Mouse (Mus musculus) cerebellum, adult 9-10 months (tissue): ENCODE measurements around the gene Nrcam.

Experiments used
- DNase-seq: peaks from one replicate; pipeline ENCODE4 v3.0.0; 2022

The Nrcam gene

DNA sequence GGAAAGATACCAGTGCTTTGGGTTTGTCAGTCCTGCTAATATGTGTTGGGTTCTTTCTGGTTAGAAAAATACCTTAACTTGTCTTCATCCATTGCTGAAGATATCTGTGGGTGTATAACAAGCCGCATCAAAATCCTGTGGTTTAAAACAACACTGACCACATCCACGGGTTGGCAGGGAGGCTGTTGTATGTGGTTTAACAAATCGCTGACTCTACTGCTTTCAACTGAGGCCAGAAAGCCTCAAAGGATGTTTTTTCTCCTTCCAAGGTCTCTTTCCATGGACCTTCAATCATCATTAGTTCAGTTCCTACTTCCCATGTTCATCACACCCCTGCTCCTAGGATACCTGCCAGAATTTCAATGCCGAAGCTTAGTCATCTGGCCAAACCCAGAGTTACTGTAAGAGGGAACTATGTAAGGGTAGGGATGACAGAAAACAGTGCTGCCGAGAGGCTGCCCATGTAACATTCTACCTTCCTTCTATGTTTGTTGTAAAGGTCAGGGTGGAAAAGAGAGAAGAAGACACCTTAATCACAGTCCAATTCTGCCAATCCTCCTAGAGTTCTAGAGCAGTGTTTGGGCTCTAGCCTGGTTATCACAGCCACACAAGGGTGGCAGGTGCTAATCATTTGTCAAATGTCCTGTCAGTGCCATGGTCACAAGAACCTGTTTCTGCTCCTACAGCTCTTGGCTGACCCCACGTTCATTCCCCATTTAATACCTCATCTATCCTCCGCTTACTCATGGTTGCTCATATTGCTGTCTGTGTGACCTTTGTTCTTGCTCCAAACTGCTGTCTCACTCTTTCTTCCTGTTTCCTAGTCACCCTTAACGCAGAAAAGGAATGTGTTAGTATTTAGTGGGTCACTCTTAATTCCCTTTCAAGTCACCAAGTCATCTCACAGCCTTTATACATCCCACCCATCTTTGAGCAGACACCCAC lies 196.2 kb downstream of the Nrcam start:
- peak; percentile 14 for DNase-seq

GRCm38 (mm10) chr12:44528391-44529016 lies 199.8 kb downstream of the Nrcam start:
- DNase-seq = no peak

DNA sequence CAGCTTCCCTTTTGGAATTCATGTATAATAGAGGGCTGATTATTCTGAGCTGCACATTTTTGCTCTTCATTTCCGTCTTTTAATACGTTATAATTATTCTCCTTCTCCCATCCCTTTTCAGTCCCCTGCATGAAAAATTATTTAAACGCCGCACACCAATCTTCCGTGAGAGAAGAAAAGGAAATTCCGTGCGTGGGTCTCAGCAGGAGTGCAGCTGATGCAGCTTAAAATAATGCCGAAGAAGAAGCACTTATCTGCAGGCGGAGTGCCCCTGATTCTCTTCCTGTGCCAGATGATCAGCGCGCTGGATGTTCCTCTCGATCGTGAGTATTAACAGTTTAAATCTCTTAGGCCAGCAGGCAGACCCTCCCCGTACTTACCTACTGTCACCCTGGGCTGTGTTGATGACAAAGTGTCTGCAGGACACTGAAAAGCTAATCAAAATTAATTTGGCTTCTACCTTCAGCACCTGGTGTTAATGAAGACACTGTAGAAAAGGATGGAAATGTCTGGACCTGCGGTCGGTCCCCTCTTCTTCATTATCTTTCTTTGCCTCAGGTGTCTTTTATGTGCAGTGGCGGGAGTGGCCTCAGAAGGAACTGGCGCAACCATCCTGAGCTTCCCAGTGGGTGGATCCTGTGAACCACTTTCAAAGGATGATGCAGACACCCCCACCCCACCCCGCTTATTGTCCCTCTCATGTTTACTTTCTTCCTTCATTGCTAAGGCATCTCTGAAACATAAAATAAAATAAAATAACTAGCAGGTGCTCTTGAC lies 203.8 kb downstream of the Nrcam start:
- DNase-seq = no peak

DNA sequence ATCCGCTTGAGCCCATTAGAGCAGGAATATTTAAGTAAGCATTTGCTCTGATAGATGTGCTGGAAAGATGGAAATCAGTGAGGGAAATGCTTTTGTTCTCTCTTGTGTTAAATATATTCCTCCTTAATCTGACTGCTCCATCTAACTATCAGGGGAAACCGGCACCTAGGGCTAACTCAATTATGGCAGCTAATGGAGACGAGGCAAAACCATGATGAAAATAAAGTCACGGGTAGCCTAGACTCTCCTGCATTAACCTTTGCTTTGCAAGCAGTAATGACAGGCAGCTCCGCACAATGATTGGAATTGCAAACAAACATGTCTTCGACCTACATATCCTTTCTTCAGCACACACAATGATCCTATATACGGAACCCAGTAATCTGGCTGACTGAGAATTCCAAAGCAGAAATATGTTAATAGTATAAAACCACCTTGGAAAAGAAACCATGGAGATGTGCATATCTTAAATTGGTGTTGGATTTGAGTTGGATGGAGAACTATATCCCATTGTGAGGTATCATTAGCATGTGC lies 205.5 kb downstream of the Nrcam start:
- DNase-seq = no peak

GRCm38 (mm10) chr12:44535623-44536022 lies 206.9 kb downstream of the Nrcam start:
- no peak for DNase-seq

GRCm38 (mm10) chr12:44547721-44548369 lies 219.2 kb downstream of the Nrcam start:
- peak; percentile 93 for DNase-seq

GRCm38 (mm10) chr12:44548465-44548864 lies 219.8 kb downstream of the Nrcam start:
- no peak for DNase-seq

- no peak for DNase-seq
Measured at GRCm38 (mm10) chr12:44551614-44552013, 222.9 kb downstream of the Nrcam start.

- DNase-seq = no peak
Measured at GRCm38 (mm10) chr12:44554051-44554450, 225.4 kb downstream of the Nrcam start.

- DNase-seq = peak; percentile 95
Measured at GRCm38 (mm10) chr12:44554808-44555207, 226.1 kb downstream of the Nrcam start.

DNA sequence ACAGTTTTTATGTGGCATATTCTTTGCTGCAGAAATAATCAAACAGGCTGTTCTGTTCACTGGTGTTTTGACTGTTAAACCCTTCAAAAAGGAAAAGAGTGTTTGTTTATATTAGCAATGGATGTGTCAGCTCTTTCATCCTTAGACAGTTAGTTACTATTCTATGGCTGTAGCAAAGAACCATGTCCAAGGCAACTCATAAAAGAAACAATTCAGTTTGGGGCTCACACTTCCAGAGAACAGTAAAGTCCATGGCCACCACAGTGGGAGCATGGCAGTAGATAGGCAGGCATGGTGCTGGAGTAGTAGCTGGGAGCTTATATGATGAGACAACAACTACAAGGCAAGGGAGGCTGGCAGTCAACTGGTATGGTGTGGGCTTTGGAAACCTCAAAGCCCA lies 231.3 kb downstream of the Nrcam start:
- DNase-seq = no peak

- no peak for DNase-seq
Measured at GRCm38 (mm10) chr12:44570070-44570469, 241.4 kb downstream of the Nrcam start.

GRCm38 (mm10) chr12:44572664-44573063 lies 244.0 kb downstream of the Nrcam start:
- peak; percentile 67 for DNase-seq

- no peak for DNase-seq
Measured at GRCm38 (mm10) chr12:44574167-44574566, 245.5 kb downstream of the Nrcam start.

DNA sequence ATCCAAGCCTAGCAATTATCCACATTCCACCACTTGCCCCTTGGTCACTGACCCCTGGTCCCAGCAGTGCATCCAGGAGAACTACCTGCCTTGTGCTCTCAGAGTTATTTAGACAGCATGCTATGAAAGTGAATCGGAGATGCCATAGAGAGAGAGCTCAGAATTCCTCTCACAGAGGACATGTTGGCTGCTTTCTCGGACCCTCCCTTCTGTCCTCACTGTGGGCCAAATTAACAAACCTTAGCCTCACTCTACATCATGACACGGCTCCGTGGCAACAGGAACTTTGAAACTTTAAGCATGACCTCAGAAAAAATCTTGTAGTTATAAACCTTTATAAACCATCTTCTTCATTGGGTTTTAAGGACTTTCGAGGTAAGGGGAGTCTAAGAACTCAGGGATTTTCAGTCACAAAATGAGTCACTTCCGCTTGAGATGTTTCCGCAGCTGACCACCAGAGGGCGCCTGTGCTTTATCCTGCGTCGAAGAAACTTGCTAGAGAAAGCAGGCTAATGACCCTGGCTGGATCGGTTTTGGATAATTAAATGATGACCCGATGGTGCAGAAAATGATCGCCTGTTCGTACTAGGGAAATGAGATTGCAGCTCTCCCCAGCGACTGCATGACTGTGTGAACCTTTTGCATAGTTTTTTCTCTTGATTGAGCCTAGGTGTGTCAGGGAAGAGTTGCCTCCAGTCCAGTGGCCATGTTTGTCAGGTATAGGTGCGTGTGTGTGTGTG lies 272.9 kb downstream of the Nrcam start:
- peak; percentile 60 for DNase-seq

- DNase-seq = no peak
Measured at GRCm38 (mm10) chr12:44602269-44602957, 273.7 kb downstream of the Nrcam start.

DNA sequence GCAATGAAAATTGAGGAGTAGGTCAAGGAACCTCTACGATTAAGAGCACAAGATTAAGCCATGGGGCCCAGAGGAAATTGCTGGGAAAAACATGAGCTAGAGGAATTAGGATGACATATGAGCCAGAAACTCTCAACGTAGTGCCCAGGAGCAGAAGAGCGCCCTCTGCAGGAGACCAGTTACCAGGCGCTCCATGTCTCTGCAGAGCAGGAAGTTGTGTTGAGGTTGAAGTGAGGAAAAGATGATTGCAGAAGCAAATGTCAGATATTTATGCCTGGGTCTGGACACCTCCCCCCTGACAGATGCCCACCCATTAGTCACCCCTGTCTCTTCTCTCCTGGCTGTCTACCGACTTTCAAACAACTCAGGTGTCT lies 274.3 kb downstream of the Nrcam start:
- DNase-seq = no peak

DNA sequence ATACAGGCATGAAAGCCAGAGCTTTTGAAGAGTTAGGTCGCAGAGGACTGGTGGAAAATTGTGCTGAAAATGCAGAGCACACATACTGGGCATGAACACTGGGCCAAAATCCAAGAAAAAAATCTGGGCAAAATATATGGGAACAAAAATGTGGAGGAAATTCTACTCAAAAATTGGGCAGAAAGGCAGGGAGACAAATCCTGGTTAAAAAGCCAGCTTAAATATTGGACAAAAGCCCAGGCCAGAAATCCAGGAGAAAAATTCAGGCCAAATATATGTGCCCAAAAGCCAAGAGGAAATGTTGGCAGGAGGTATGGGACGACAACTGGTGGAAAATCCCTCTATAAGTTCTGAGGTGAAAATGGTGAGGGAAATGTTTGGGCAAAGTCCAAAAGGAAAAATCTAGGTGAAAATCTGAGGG lies 288.3 kb downstream of the Nrcam start:
- DNase-seq = peak; percentile 80

DNA sequence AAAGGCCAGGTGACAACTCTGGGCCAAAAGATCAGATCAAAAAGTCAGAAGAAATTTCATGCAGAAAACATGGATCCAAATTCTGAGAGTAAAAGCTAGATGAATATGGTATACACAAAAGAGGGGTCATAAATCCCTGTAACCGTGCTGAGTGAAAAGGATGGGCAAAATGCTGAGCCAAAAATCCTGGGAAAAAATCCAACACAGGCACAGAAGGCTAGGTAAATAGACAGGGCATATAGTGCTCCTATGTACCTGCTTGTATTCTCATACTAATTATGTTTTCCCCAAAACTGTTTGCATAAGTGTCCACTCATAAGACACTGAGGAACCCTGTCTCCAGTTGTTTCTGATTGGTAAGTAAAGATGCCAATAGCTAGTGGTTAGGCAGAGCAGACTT lies 288.8 kb downstream of the Nrcam start:
- DNase-seq = peak; percentile 50

- DNase-seq = no peak
Measured at GRCm38 (mm10) chr12:44639341-44639921, 310.7 kb downstream of the Nrcam start.

DNA sequence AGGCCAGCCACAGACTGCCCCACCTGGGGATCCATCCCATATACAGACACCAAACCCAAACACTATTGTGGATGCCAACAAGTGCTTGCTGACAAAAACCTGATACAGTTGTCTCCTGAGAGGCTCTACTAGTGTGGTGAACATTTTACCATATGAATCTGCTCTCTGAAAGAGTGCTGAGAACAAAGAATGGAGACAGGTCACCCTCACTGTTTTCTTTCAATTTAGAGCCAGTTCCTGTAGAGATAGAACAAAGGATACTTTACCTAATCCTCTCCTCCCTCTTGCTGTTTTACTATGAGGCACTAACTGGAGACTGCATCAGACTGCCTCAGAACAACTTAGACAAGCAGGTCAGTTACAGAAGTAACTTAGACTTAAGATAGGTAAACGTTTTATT lies 311.9 kb downstream of the Nrcam start:
- DNase-seq = no peak
